Mouse (Mus musculus) colon, adult 2 months (tissue): Measurements from ENCODE around the gene Vmn1r74. TPM values are rescaled to one million over a fixed set of nuclear protein-coding genes. Genes with fewer than 3 reads are reported as not detected.

Experiments used
- polyA plus RNA-seq: library from polyadenylated mRNA; depleted of rRNA; stranded (reverse); fragments of >200 nt; gene quantifications from 2 replicates; pipeline ENCODE4 v1.2.3, GENCODE M21; 2012; rRNA removed

Vmn1r74 gene
- not detected in 2 replicates for polyA plus RNA-seq

DNA sequence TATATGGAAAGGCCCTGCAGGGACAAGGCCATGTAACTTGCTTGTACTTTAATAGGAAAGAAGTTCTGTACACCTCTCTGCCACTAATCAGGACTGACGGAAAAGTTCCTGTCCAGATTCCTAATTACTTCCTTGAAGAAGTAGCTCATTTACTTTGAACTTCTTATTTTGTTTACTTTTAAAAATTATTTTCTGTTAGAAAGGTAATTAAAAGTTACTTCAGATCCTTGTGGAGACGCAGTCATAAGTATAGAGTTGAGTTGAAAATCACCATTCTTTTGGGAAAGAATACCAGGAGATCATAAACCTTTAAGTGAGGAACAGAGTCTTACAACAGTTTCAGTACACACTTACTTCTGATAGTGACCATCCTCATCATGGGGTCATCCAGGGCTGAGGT lies at the start of gene Vmn1r74:
TSS of gene Vmn1r74 (plus strand) at position 301 of the 400 bp plus-strand sequence.

DNA sequence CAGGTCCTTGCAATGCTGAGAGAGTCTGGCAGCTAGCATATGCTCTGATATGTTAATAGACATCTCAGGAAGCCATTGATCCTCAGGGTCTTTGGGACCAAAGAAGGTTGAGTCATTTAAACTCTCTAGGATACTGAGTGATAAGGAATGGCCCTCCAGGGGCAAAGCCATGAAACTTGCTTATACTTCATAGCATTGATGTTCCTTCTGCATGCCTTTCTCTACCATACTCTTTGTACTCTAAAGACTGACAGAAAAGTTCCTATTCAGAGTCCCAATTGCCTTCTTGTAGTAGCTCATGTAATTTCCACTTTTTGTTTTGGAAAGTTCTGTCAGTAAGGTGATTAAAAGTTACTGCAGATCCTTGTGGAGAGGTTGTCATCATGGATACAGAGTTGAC lies 40.5 kb downstream of the Vmn1r74 start, which contains the start of gene Vmn1r75:
TSS of gene Vmn1r75 (plus strand) at position 301 of the 400 bp plus-strand sequence.

Other genes with a start within 250 kb of the Vmn1r74 start
- not detected in 2 replicates for gene Zscan4-ps3, start 224.7 kb upstream of the Vmn1r74 start, polyA plus RNA-seq
- not detected in 2 replicates for gene Vmn1r72, start 153.8 kb upstream of the Vmn1r74 start, polyA plus RNA-seq
- not detected in 2 replicates for gene Vmn1r73, start 103.7 kb upstream of the Vmn1r74 start, polyA plus RNA-seq
- gene Vmn1r75, start 40.6 kb downstream of the Vmn1r74 start, polyA plus RNA-seq: not detected in 2 replicates
- not detected in 2 replicates for gene Vmn1r76, start 104.2 kb downstream of the Vmn1r74 start, polyA plus RNA-seq
- not detected in 2 replicates for gene Vmn1r77, start 202.8 kb downstream of the Vmn1r74 start, polyA plus RNA-seq